Mouse (Mus musculus) liver, embryonic 13.5 days (tissue): ENCODE data around the gene Efcab2. TPM values are rescaled to one million over a fixed set of nuclear protein-coding genes. Genes with fewer than 3 reads are reported as not detected.

Source experiments
- ATAC-seq: fragments of 200-750 bp; cut with Nextera tagmentation; 2 replicates; pipeline ENCODE4 v1.8.0; 2017; ENCODE audit warnings: low read depth, mild to moderate bottlenecking, moderate number of reproducible peaks, moderate library complexity
- DNase-seq: peaks from one replicate; pipeline ENCODE4 v3.0.0; 2022
- H3K27ac ChIP-seq: fragments of 300-500 bp; sonication (generic); 2 replicates; pipeline ENCODE4 v1.5.1; 2015; ENCODE audit warnings: moderate library complexity, mild to moderate bottlenecking, inconsistent platforms
- H3K27me3 ChIP-seq: fragments of 300-500 bp; sonication (generic); 2 replicates; pipeline ENCODE4 v1.6.1; 2015; ENCODE audit warnings: mild to moderate bottlenecking, inconsistent platforms
- H3K36me3 ChIP-seq: fragments of 300-500 bp; sonication (generic); 2 replicates; pipeline ENCODE4 v1.6.1; 2015; ENCODE audit warnings: mild to moderate bottlenecking, inconsistent platforms
- H3K4me1 ChIP-seq: fragments of 300-500 bp; sonication (generic); replicated peaks from 2 replicates; pipeline ENCODE4 v1.6.1; 2015; ENCODE audit warnings: inconsistent platforms
- H3K4me2 ChIP-seq: fragments of 300-500 bp; sonication (generic); 2 replicates; pipeline ENCODE4 v1.6.1; 2015; ENCODE audit warnings: inconsistent platforms, mild to moderate bottlenecking, moderate library complexity
- H3K4me3 ChIP-seq: fragments of 300-500 bp; sonication (generic); replicated peaks from 2 replicates; pipeline ENCODE4 v1.5.1; 2015; ENCODE audit warnings: mild to moderate bottlenecking, inconsistent platforms
- H3K9ac ChIP-seq: fragments of 300-500 bp; sonication (generic); 2 replicates; pipeline ENCODE4 v1.6.1; 2015; ENCODE audit warnings: mild to moderate bottlenecking, inconsistent platforms
- H3K9me3 ChIP-seq: fragments of 300-500 bp; sonication (generic); replicated peaks from 2 replicates; pipeline ENCODE4 v1.6.1; 2016; ENCODE audit warnings: inconsistent platforms
- WGBS: fragments of 180-500 bp; shearing (Covaris S2); methylation state at CpG from one replicate; pipeline ENCODE4 v1.1.7; 2015; ENCODE audit not compliant: insufficient replicate concordance; 5-methylcytosine and 5-hydroxymethylcytosine counted together
- polyA plus RNA-seq: library from polyadenylated mRNA; unstranded; fragments of >200 nt; fragmentation: Nextera tagmentation; extraction: Ambion mirVana; gene quantifications from 2 replicates; pipeline ENCODE4 v1.2.1, GENCODE M21; 2015

The Efcab2 gene
- polyA plus RNA-seq, 1 experiment from 2014 or later = 3.4 TPM

- Histone ChIP-seq H3K27me3 (no peaks in the 10 kb centered on the region), H3K4me3 (no peak overlapping the region), H3K9ac (no peak overlapping the region), H3K36me3 (no peaks in the 10 kb centered on the region), H3K4me1 (peaks cover 22% of the 10 kb centered on the region), H3K9me3 (no peaks in the 10 kb centered on the region), H3K27ac (no peak overlapping the region), H3K4me2 (no peak overlapping the region)
- DNase-seq (no peak), ATAC-seq (no peak)
- WGBS = 59% methylated on average over 2 of the region's 2 CpGs
Observed at GRCm38 (mm10) chr1:178376907-178377306, 29.0 kb upstream of the Efcab2 start.

- DNase-seq = no peak
- H3K27me3 ChIP-seq = no peaks in the 10 kb centered on the region
- H3K36me3 ChIP-seq = no peaks in the 10 kb centered on the region
- no peaks in the 10 kb centered on the region for H3K9me3 ChIP-seq
- no peak overlapping the region for H3K9ac ChIP-seq
- H3K4me1 ChIP-seq = peaks cover 22% of the 10 kb centered on the region
- ATAC-seq = peak; percentile 76
- WGBS = 38% methylated on average over 3 of the region's 3 CpGs
- H3K4me3 ChIP-seq = no peak overlapping the region
- H3K27ac ChIP-seq = no peak overlapping the region
- H3K4me2 ChIP-seq = no peak overlapping the region
Observed at GRCm38 (mm10) chr1:178378115-178378514, 27.8 kb upstream of the Efcab2 start.

- 80% methylated on average over 1 of the region's 1 CpGs for WGBS
- no peak for DNase-seq
Observed at GRCm38 (mm10) chr1:178379224-178379623, 26.7 kb upstream of the Efcab2 start.

GRCm38 (mm10) chr1:178382165-178382564, 23.7 kb upstream of the Efcab2 start:
- Histone ChIP-seq H3K4me2 (no peak overlapping the region), H3K9ac (no peak overlapping the region), H3K9me3 (no peaks in the 10 kb centered on the region), H3K36me3 (no peaks in the 10 kb centered on the region), H3K4me1 (peaks cover 16% of the 10 kb centered on the region), H3K27ac (no peak overlapping the region), H3K4me3 (no peak overlapping the region), H3K27me3 (no peaks in the 10 kb centered on the region)
- ATAC-seq (no peak), DNase-seq (no peak)

More at GRCm38 (mm10) chr1:178379224-178379623, 26.7 kb upstream of the Efcab2 start:
- H3K9ac ChIP-seq = no peak overlapping the region
- H3K4me3 ChIP-seq = no peak overlapping the region
- no peak for ATAC-seq
- no peak overlapping the region for H3K27ac ChIP-seq
- H3K4me2 ChIP-seq = no peak overlapping the region
- H3K4me1 ChIP-seq = peaks cover 18% of the 10 kb centered on the region
- no peaks in the 10 kb centered on the region for H3K36me3 ChIP-seq
- H3K9me3 ChIP-seq = no peaks in the 10 kb centered on the region
- no peaks in the 10 kb centered on the region for H3K27me3 ChIP-seq

- DNase-seq (no peak), ATAC-seq (no peak)
- no peaks in the 10 kb centered on the region for H3K36me3 ChIP-seq
- WGBS = 71% methylated on average over 4 of the region's 4 CpGs
- H3K4me2 ChIP-seq = no peak overlapping the region
- no peaks in the 10 kb centered on the region for H3K9me3 ChIP-seq
- no peak overlapping the region for H3K4me3 ChIP-seq
- H3K9ac ChIP-seq = no peak overlapping the region
- no peaks in the 10 kb centered on the region for H3K4me1 ChIP-seq
- H3K27me3 ChIP-seq = no peaks in the 10 kb centered on the region
- H3K27ac ChIP-seq = no peak overlapping the region
Observed at GRCm38 (mm10) chr1:178388802-178389201, 17.1 kb upstream of the Efcab2 start.

- H3K36me3 ChIP-seq = no peaks in the 10 kb centered on the region
- no peak for ATAC-seq
Observed at GRCm38 (mm10) chr1:178389401-178389800, 16.5 kb upstream of the Efcab2 start.

GRCm38 (mm10) chr1:178392970-178393369, 12.9 kb upstream of the Efcab2 start:
- 34% methylated on average over 5 of the region's 5 CpGs for WGBS
- Histone ChIP-seq H3K9ac (no peak overlapping the region), H3K4me2 (no peak overlapping the region), H3K4me1 (no peaks in the 10 kb centered on the region), H3K27ac (no peak overlapping the region), H3K36me3 (no peaks in the 10 kb centered on the region), H3K4me3 (no peak overlapping the region), H3K27me3 (no peaks in the 10 kb centered on the region), H3K9me3 (no peaks in the 10 kb centered on the region)
- no peak for ATAC-seq
- no peak for DNase-seq

More at GRCm38 (mm10) chr1:178389401-178389800, 16.5 kb upstream of the Efcab2 start:
- WGBS = 59% methylated on average over 2 of the region's 2 CpGs
- Histone ChIP-seq H3K9me3 (no peaks in the 10 kb centered on the region), H3K4me1 (no peaks in the 10 kb centered on the region), H3K9ac (no peak overlapping the region), H3K4me2 (no peak overlapping the region), H3K4me3 (no peak overlapping the region), H3K27me3 (no peaks in the 10 kb centered on the region), H3K27ac (no peak overlapping the region)
- DNase-seq = no peak

- H3K27me3 ChIP-seq = no peaks in the 10 kb centered on the region
- DNase-seq (no peak), ATAC-seq (no peak)
- no peaks in the 10 kb centered on the region for H3K9me3 ChIP-seq
- H3K9ac ChIP-seq = no peak overlapping the region
- H3K4me2 ChIP-seq = no peak overlapping the region
- no peaks in the 10 kb centered on the region for H3K4me1 ChIP-seq
- no peaks in the 10 kb centered on the region for H3K36me3 ChIP-seq
- 57% methylated on average over 6 of the region's 6 CpGs for WGBS
- no peak overlapping the region for H3K4me3 ChIP-seq
- H3K27ac ChIP-seq = no peak overlapping the region
Observed at GRCm38 (mm10) chr1:178395091-178395490, 10.8 kb upstream of the Efcab2 start.

- whole genome bisulfite sequencing = 63% methylated on average over 4 of the region's 4 CpGs
- peaks cover 4% of the 10 kb centered on the region for H3K4me1 ChIP-seq
- H3K36me3 ChIP-seq = no peaks in the 10 kb centered on the region
- H3K9ac ChIP-seq = no peak overlapping the region
- ATAC-seq (no peak), DNase-seq (no peak)
- H3K4me2 ChIP-seq = no peak overlapping the region
- no peaks in the 10 kb centered on the region for H3K27me3 ChIP-seq
- no peaks in the 10 kb centered on the region for H3K9me3 ChIP-seq
- no peak overlapping the region for H3K4me3 ChIP-seq
- H3K27ac ChIP-seq = no peak overlapping the region
Observed at GRCm38 (mm10) chr1:178396383-178396782, 9.5 kb upstream of the Efcab2 start.

- Histone ChIP-seq H3K27ac (no peak overlapping the region), H3K36me3 (no peaks in the 10 kb centered on the region), H3K4me3 (no peak overlapping the region), H3K4me1 (peaks cover 20% of the 10 kb centered on the region), H3K9ac (no peak overlapping the region), H3K27me3 (no peaks in the 10 kb centered on the region), H3K4me2 (no peak overlapping the region), H3K9me3 (no peaks in the 10 kb centered on the region)
- DNase-seq (no peak), ATAC-seq (no peak)
- 80% methylated on average over 6 of the region's 6 CpGs for WGBS
Observed at GRCm38 (mm10) chr1:178399879-178400278, 6.0 kb upstream of the Efcab2 start.

GRCm38 (mm10) chr1:178400652-178401051, 5.2 kb upstream of the Efcab2 start:
- 75% methylated on average over 7 of the region's 7 CpGs for WGBS
- Histone ChIP-seq H3K27me3 (no peaks in the 10 kb centered on the region), H3K9me3 (no peaks in the 10 kb centered on the region), H3K27ac (no peak overlapping the region), H3K4me2 (no peak overlapping the region), H3K36me3 (no peaks in the 10 kb centered on the region), H3K4me1 (peaks cover 23% of the 10 kb centered on the region), H3K9ac (no peak overlapping the region), H3K4me3 (no peak overlapping the region)
- ATAC-seq (no peak), DNase-seq (no peak)

GRCm38 (mm10) chr1:178401960-178402359, 3.9 kb upstream of the Efcab2 start:
- peak overlapping the region; percentile 40; the same call in 1 of the 2 replicates for H3K27ac ChIP-seq
- ATAC-seq (peak; percentile 15; the same call in 1 of the 2 replicates), DNase-seq (peak; percentile 38)
- H3K27me3 ChIP-seq = no peaks in the 10 kb centered on the region
- no peaks in the 10 kb centered on the region for H3K9me3 ChIP-seq
- H3K4me3 ChIP-seq = no peak overlapping the region
- 0 out of 2 replicates have a peak overlapping the region, but pooled peaks have one; percentile 22 for H3K9ac ChIP-seq
- peak overlapping the region; percentile 17; the same call in 1 of the 2 replicates for H3K4me2 ChIP-seq
- WGBS = 19% methylated on average over 6 of the region's 6 CpGs
- no peaks in the 10 kb centered on the region for H3K36me3 ChIP-seq
- peaks cover 24% of the 10 kb centered on the region for H3K4me1 ChIP-seq
